Mouse (Mus musculus) frontal cortex, adult 2 months (tissue): ENCODE data around the gene Jph2. TPM values are rescaled to one million over a fixed set of nuclear protein-coding genes. Genes with fewer than 3 reads are reported as not detected.

Experiments used
- DNase-seq, 2 experiments: peaks; one replicate each; pipeline ENCODE4 v3.0.0; 2022; ENCODE audit warnings: low spot score in 1 of 2; ENCODE audit errors: extremely low spot score in 1 of 2
- polyA plus RNA-seq: library from polyadenylated mRNA; depleted of rRNA; stranded (reverse); fragments of >200 nt; gene quantifications from 2 replicates; pipeline ENCODE4 v1.2.3, GENCODE M21; 2012; rRNA removed

Gene Jph2
- 0.64 and 0.78 TPM in 2 replicates for polyA plus RNA-seq

- DNase-seq = no peak
Observed at GRCm38 (mm10) chr2:163397905-163398304, at the start of gene Jph2. Gene Jph2 (minus strand): TSS chr2:163397993.

GRCm38 (mm10) chr2:163447375-163447774 is 49.6 kb upstream of the Jph2 start:
- DNase-seq = peak in 1 of 2 experiments; percentile 22

GRCm38 (mm10) chr2:163444017-163444416 is 46.2 kb upstream of the Jph2 start:
- DNase-seq = no peak

DNA sequence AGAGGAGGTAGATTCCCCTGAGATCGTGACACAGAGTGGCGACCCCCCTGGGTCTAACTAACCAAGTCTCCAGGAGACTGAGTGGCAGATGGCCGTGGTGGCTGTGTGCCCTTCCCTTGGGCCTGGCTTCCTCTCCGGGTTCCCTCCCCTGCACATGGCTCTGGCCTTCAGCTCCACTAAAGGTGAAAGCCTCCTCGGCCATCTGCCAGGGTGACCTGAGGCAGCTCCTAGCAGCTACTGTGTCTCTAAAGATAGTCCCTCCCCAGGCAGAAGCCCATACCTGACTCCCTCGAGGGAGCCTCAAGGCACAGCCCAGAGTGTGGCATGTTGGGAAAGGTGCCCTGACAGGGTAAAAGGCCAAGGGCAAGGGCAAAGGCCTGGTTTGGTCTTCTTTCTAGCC is 45.8 kb upstream of the Jph2 start:
- no peak for DNase-seq

GRCm38 (mm10) chr2:163439488-163439887 is 41.7 kb upstream of the Jph2 start:
- no peak for DNase-seq

- DNase-seq = no peak
Observed at GRCm38 (mm10) chr2:163438619-163439451, 41.0 kb upstream of the Jph2 start.

DNA sequence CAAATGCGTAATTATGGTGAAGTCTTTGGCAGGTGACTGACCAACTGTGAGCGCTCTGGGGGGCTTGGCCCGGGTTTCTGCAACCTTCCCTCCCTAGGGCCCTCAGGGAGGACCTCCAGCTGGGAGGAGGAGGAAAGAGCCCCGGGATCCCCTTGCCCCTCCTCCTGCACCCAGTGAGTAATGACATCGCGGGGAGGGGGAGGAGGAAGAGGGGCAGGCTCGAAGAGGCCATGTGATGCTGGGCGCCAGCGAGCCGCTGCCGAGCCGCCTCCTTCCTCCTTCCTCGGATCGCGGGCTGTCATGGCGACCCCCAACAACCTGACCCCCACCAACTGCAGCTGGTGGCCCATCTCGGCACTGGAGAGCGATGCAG is 40.4 kb upstream of the Jph2 start, which contains the start of gene Gdap1l1:
Gene Gdap1l1, plus strand, starts transcription at position 231 of the 373 bp plus-strand sequence.
- peak; percentile 69 to 80 for DNase-seq

DNA sequence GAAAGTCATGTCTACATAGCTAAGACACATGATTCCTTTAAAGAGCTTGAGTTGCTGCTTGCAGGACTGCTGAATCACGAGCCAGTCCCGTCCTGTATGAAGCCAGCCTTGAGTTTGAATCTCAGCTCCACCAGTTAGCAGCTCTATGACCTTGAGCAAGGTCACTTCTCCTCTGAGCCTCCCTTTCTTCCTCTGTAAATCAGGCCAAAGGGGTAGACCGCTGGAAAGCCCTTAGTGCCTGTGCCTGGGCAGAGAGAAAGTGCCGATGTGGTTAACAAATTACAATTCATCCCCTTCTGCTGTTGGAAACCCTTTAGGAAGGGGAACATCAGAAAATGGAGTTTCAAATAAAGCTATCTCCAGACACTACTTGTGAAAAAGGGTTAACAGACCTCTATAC is 40.0 kb upstream of the Jph2 start:
- no peak for DNase-seq

DNA sequence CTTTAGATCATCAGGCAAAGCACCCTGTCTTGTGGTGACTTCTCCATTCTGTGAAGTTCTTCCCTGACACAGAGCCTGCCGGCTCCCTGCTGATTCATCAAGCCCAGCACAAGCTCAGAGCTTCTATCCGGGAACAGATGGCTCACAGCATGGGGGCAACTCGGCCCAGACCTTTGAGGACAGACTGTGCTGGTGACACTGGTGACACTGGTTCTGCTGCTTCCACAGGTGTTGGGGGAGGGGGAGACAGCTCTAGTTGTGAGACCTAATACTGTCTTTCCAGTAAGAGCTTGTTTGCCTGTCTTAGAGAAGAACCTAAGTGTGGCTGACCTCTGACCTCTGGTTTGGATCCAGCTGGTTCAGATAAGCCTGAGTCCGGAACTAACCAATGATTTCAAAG is 36.2 kb upstream of the Jph2 start:
- DNase-seq = no peak

GRCm38 (mm10) chr2:163431289-163431688 is 33.5 kb upstream of the Jph2 start:
- no peak for DNase-seq

GRCm38 (mm10) chr2:163428346-163429011 is 30.7 kb upstream of the Jph2 start:
- DNase-seq = no peak

DNA sequence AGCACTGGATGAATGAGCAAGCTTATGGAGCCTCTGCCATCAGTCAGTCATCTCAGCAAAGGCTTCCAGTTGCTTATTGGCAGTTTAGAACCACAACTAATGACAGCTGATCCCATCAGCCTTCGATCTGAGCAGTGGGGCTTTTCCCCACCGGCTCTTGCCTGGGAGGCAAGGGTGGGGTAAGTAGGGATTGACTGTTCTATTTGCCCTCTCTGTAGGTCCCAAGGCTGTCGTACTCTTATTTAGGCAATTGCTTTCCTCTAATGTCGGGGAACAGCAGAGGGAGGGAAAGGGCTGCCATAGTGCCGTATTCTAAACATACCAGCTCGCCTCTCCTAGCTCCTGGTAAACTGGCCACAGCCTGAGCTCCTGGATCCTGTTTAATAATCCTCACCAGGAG is 26.8 kb upstream of the Jph2 start, which contains the start of gene Oser1:
Gene Oser1, minus strand, starts transcription at position 101 of the 400 bp plus-strand sequence.
- DNase-seq = no peak

DNA sequence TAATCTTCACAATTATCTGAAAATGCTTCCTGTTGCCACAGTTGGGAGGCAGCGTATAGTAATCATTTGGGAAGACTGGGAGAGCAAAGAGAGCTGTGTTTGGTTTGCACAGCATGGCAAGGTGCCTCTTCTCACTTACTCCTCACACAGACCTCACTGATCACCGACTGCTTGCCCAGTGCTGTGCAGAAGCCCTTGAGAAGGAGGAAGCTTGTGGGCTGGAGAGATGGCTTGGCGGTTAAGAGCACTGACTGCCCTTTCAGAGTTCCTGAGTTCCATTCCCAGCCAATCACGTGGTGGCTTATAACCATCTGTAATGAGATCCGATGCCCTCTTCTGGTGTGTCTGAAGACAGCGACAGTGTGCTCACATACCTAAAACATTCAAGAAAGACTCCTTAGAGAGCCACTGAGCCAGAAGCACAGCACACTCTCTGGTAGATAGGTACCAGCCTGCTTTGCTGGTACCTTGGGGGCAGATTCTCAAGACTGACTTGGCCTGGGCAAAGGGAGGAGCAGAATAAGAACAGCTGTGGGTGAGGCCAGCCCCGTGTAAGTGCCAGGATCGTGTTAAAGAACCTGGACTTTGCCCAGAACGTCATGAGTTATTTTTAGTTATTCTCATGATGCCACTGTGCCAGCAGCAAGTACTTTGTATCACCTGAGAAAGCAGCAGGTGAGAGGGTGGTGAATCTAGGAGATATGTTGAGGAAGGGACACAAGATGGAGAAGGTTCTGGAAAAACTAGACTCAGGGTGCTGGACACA is 25.3 kb upstream of the Jph2 start:
- no peak for DNase-seq

DNA sequence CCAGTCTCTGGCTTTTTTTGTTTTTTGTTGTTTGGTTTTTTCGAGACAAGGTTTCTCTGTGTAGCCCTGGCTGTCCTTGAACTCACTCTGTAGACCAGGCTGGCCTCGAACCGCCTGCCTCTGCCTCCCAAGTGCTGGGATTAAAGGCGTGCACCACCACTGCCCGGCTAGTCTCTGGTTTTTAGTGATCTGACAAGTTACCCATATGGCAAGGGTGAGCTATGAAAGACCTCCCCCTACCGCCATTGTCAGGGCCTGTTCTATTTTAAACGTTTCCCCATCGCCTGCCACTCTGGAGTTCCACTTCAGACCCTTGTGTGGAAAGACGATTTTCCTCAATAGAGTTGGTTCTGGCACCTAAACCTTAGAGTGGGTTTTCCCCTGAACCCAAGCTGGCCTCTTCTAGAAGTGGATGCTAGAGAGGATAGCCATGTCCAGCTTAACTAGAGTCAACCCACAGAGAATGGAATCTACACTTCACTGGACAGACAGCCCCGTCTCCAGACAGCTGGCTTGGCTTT is 22.6 kb upstream of the Jph2 start:
- DNase-seq = no peak

- peak; percentile 99 to 100 for DNase-seq
Observed at GRCm38 (mm10) chr2:163419346-163420045, 21.7 kb upstream of the Jph2 start.

DNA sequence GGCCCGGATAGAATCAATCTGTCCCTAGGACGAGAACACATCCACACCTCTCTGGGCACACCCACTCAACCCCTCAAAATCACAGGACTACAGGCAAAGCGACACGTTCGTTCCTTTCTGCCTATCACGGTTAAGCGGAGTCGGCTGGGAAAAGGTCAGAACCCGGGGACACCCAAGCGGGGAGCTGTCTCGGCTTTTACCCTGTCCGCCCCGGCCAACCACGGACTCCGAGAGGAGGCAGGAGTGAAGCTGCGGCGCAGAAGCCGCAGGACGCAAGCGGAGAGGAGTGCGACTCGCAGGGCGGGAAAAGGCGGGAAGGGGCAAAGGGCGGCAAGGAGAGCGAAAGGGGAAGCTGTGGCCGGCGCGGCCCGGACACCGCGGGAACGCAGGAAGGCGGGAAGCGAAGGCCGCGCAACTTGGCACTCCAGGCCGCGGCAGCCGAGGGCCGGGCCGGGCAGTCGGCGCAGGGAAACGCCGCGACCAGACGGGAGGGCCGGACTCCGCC is 21.1 kb upstream of the Jph2 start:
- no peak for DNase-seq

DNA sequence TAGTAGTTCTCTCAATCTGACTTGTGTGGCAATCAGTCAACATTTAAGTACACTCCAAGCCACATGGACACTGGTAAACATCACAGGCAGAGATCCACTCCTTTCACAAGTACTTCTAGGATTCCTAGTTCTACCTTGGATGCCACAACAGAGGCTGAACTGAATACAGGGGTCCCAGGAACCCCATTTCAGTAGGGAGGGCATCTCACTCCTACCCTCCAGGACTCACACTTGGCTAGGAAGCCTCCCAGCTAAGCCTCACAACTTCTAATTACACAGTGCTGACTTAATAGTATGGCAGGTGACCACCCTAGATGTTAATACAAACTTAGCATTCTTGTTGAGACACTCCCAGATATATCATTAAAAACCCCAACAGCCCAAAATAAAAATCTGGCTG is 20.0 kb upstream of the Jph2 start:
- no peak for DNase-seq

DNA sequence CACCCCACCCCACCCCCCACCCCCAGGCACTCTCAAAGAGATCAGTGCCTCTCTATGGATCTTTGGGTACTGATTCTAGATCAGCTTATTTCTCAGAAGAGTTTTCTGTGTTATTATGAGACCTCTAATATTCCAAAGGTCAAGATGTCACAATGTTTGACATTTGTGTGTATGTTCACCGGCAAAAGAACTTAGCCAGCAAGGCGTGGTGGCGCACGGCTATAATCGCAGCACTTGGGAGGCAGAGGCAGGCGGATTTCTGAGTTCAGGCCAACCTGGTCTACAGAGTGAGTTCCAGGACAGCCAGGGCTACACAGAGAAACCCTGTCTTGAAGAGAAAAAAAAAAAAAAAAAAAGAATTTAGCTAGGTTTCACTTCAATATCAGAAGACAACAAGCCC is 19.2 kb upstream of the Jph2 start:
- no peak for DNase-seq

GRCm38 (mm10) chr2:163412846-163413590 is 15.2 kb upstream of the Jph2 start:
- DNase-seq = no peak
